Mouse (Mus musculus) MEL (cell line): ENCODE results near the gene Trim8.
A peak's percentile ranks its signal among the peaks of the same experiment; 100 is the strongest.

Source experiments
- CHD2 ChIP-seq: IDR thresholded peaks from 2 replicates; pipeline ENCODE4 v1.6.1; 2011; ENCODE audit warnings: low read length, improper control_type of control experiment
- CTCF ChIP-seq, 3 experiments: IDR thresholded peaks in 2 of 3; conservative IDR thresholded peaks in 1 of 3; 2 replicates each; pipeline ENCODE4 v1.5.1; 2011 to 2012; ENCODE audit warnings: low read length in 3 of 3, low read depth in 2 of 3, mild to moderate bottlenecking in 2 of 3, improper control_type of control experiment in 1 of 3, inconsistent platforms in 1 of 3, mixed read lengths in 1 of 3, moderate library complexity in 1 of 3; ENCODE audit not compliant: control insufficient read depth in 1 of 3, insufficient read depth in 1 of 3, poor library complexity in 1 of 3, severe bottlenecking in 1 of 3
- EP300 ChIP-seq, 2 experiments: IDR thresholded peaks; 2 replicates each; pipeline ENCODE4 v1.6.1; 2011; ENCODE audit warnings: improper control_type of control experiment in 2 of 2, low read length in 2 of 2, low read depth in 1 of 2, mild to moderate bottlenecking in 1 of 2
- HCFC1 ChIP-seq: IDR thresholded peaks from 2 replicates; pipeline ENCODE4 v1.6.1; 2012; ENCODE audit warnings: low read depth, mild to moderate bottlenecking, inconsistent platforms, low read length, improper control_type of control experiment, moderate library complexity
- KAT2A ChIP-seq: conservative IDR thresholded peaks from 2 replicates; pipeline ENCODE4 v1.6.1; 2012; ENCODE audit warnings: low read depth, low read length, improper control_type of control experiment, inconsistent platforms
- MAX ChIP-seq: IDR thresholded peaks from 2 replicates; pipeline ENCODE4 v1.6.1; 2011; ENCODE audit warnings: low read length, improper control_type of control experiment
- MAZ ChIP-seq: IDR thresholded peaks from 2 replicates; pipeline ENCODE4 v1.6.1; 2012; ENCODE audit warnings: low read depth, mild to moderate bottlenecking, inconsistent platforms, low read length, improper control_type of control experiment
- NELFE ChIP-seq: IDR thresholded peaks from 2 replicates; pipeline ENCODE4 v1.6.1; 2011; ENCODE audit warnings: low read depth, low read length, improper control_type of control experiment
- NRF1 ChIP-seq: IDR thresholded peaks from 2 replicates; pipeline ENCODE4 v1.6.1; 2014; ENCODE audit warnings: low read depth, mild to moderate bottlenecking, inconsistent platforms, low read length, improper control_type of control experiment, moderate library complexity; ENCODE audit not compliant: poor library complexity, insufficient read depth, severe bottlenecking
- POLR2A ChIP-seq, 2 experiments: IDR thresholded peaks; 2 replicates each; pipeline ENCODE4 v1.6.1; 2011 to 2012; ENCODE audit warnings: low read length in 2 of 2, mild to moderate bottlenecking in 2 of 2, control low read depth in 1 of 2, improper control_type of control experiment in 1 of 2, low read depth in 1 of 2, moderate library complexity in 1 of 2; ENCODE audit not compliant: control insufficient read depth in 1 of 2, insufficient read depth in 1 of 2, poor library complexity in 1 of 2
- TAL1 ChIP-seq: IDR thresholded peaks from 2 replicates; pipeline ENCODE4 v1.6.1; 2012; ENCODE audit warnings: mild to moderate bottlenecking, inconsistent platforms, low read length, moderate library complexity, mixed read lengths
- USF1 ChIP-seq: IDR thresholded peaks from 2 replicates; pipeline ENCODE4 v1.6.1; 2014; ENCODE audit warnings: low read depth, mild to moderate bottlenecking, inconsistent platforms, low read length, improper control_type of control experiment, moderate library complexity
- ZC3H11A ChIP-seq: IDR thresholded peaks from 2 replicates; pipeline ENCODE4 v1.6.1; 2012; ENCODE audit warnings: low read depth, mild to moderate bottlenecking, inconsistent platforms, low read length, improper control_type of control experiment
- ZKSCAN1 ChIP-seq: IDR thresholded peaks from 2 replicates; pipeline ENCODE4 v1.6.1; 2012; ENCODE audit warnings: low read depth, mild to moderate bottlenecking, inconsistent platforms, low read length, improper control_type of control experiment, moderate library complexity

DNA sequence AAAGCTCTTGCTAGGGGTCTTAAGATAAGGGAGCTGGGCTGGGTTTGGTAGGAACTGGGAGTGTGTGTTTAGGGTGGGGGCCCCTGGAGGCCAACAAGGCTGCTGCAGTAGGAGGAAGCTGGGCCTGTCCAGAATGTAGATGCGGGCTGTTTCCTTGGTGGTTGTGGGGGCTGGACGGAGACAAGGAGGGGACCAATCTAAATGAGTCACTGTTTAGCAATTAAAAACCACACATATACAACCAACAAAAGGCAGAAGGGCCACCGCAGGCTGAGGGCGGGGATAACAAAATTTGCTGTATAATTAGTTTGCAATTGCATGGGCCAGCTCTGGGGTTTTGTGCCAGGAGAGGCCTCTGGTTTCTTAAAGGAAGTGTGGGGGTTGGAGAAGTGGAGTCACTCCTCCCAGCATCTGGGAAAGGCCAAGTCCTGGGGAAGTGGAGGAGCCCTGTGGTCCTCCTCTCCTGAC, 2.6 kb downstream of the Trim8 start:
- no peak for TF ChIP-seq TAL1
- peak; percentile 39 to 51 (median 50) for TF ChIP-seq CTCF (IDR thresholded peaks at IDR 0.05 in 2 of 3, conservative IDR thresholded peaks at IDR 0.05 in 1 of 3; ENCODE audit: control insufficient read depth in 1 of 3, insufficient read depth in 1 of 3, low read depth in 2 of 3, low read length in 3 of 3, poor library complexity in 1 of 3, severe bottlenecking in 1 of 3)
- TF ChIP-seq EP300 (IDR thresholded peaks at IDR 0.05; ENCODE audit: low read depth in 1 of 2, low read length in 2 of 2) = no peak
- no peak; a peak in 1 of 4 replicates for TF ChIP-seq POLR2A (IDR thresholded peaks at IDR 0.05; ENCODE audit: control insufficient read depth in 1 of 2, insufficient read depth in 1 of 2, low read depth in 1 of 2, low read length in 2 of 2, poor library complexity in 1 of 2)
- no peak for TF ChIP-seq MAZ
- TF ChIP-seq USF1 = no peak
- no peak for TF ChIP-seq MAX
- no peak for TF ChIP-seq NRF1
- TF ChIP-seq HCFC1 = no peak
- TF ChIP-seq ZKSCAN1 = no peak
- TF ChIP-seq CHD2 = no peak
- no peak; the same call in 1 of the 2 replicates for TF ChIP-seq NELFE
- TF ChIP-seq ZC3H11A = no peak
- no peak for TF ChIP-seq KAT2A
